Mouse (Mus musculus): ENCODE measurements around the gene Tspan6.

Tspan6 gene

DNA sequence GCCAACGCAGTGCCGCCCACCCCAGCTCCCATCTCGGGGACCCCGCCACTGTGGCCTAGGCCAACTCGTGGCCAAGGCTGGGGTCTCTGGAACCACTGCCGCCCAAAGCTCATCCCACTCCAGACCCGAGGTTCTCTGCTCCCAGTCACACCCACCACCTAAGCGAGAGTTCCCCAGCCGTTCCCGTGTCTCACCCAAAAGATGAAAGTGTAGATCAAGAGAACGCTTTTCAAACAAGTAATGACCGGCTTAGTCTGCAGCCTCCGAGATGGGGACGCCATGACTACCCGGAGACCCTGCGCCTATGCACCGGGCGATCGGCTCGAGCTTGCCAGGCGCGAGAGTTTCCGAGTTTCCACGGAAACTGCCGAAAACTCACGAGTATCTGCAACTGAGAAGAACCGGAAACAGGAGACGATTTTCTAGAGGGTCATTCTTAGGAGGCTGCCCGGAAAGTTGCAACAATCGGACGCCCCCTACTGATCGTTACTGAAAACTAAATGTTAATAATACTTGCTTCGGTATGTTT, at the start of gene Tspan6:
Gene Tspan6, minus strand, starts transcription at position 416 of the 529 bp plus-strand sequence.
- in situ Hi-C loops (cut with MboI, MseI): no loop called here

DNA sequence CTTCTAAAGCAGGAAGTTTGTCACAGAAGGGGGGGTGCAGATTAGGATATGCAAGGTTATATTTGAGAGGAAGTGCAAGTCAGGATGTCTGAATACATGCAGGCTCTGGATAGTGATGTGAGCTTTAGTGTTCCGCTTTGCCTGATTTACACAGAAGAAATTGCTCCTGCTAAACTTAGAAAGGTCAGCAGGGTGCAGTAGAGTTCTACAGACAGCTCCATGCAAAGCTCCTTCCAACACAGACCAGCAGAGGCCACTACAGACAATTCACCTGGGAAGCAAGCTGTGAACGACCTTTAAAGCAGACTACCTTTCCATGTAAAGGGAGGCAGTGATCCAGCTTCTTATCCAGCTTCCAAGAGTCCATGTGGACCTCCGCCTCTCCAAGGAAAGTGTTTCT, 49.2 kb upstream of the Tspan6 start:
- in situ Hi-C loops (cut with MboI, MseI): no loop called here

DNA sequence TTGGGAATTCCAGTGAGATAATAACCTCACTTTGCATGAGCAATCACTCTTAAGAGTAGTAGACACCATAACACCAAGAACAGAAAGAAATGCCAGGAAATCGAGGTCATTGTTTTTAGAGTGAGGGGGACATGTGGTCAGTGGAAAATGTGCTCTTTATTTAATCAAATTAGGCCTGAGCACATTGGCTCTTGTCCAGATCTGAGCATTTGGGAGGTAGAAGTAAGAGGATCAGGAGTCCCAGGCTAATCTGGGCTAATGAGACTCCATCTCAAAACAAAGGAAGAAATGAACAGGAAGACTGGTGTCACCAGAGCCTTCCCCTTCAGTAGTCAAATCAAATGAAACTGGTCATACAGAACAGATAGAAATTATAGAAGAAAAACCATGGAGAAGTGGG, 41.3 kb upstream of the Tspan6 start:
- in situ Hi-C loops (cut with MboI, MseI): no loop called here

DNA sequence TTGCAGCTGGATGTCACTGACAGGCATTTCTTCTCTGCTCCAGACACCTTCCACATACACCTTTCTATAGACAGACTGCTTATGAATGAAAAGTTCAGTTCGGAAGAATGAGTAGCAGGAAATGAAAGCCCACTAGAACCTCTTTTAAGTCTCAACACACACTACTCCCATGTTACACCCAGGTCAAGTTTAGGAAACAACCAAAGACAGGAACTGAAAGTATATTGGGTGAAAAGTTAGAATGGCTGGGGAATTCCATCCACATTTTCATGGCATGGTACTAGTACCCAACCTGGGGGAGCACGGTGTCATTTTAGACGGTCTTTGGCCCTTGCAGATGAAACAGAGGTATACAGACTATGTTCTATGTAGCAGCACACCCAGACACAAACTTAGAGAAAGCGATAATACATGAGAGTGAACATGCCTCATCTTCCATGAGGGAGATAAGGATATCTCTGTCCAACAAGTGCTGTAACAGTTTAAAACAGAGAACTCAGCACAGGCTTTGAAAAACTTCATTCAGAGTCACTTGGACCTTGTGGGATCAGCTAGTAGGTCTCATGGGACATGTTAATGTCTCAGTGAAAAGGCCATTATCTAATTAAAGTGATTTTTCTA, 38.5 kb upstream of the Tspan6 start:
- in situ Hi-C loops (cut with MboI, MseI): no loop called here

DNA sequence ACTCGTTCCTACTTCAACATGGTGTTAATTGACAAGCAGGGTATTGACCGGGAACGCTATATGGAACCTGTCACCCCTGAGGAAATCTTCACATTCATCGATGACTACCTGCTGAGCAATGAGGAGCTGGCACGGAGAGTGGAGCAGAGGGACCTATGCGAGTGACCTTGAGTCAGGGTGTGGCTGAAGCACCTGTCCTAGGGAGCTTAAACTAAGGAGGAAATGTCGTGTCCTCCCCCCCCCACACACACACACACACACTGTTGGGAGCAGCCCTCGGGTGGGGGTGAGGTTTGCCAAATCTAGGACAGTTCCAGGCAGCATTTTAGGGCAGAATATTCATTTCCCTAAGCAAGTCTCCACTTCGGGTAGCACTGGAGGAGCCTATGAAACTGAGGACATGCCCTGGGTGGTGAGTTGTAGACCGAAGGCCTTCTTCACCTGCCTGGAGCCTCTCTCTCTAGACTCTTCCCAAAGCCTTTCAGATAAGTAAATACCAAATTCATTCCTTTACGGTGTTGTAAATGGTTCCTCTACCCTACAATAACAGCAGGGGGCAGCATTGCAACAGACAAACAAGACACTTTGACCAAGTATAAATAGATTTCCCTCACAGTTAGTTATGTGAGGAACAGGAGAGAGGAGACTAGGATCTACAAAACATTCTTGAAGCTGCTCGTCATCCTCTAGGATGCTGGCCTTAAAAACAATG, 33.2 kb upstream of the Tspan6 start:
- in situ Hi-C loops (cut with MboI, MseI): no loop called here

DNA sequence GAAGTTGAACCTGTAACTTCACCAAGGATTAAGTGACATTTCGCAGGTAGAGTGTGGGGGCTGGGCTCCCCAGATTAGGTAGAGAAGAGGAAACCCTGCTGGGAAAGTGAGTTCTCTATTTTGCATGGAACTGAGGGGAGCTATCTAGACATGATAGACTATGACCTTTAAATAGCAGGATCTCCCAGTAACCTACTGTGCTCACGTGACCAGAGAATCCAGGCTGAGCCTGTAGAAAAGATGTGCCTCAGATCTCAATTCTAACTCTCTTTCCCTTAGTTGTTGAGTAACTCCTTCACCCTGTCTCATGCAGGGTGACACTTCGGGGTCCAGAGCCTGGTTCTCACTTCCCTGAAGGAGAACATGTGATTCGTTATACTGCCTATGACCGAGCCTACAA, 28.5 kb upstream of the Tspan6 start:
- in situ Hi-C loops (cut with MboI, MseI): loop anchor here in 1 of 2 experiments (5.0 kb wide), 1 partner anchor 91 kb away; no protein-coding TSS in a partner anchor

DNA sequence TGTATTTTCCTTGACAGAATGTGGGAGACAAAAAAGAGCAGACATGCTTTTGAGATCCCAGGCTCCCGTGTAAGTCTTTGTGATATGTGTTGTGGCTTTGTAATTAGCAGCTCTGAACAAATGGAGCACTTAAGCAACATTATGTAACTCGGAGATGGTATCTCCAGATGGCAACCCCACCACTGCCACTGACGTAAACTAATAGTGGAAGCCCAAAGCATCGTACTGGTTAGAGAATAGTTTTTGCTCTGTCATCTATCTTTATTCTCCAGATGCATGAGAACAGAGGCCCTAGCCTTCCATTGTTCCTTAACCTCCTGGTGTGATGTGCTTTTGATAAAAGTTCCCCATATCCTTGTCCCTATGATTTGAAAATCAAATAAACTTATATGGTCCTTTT, 23.0 kb upstream of the Tspan6 start:
- in situ Hi-C loops (cut with MboI, MseI): no loop called here

DNA sequence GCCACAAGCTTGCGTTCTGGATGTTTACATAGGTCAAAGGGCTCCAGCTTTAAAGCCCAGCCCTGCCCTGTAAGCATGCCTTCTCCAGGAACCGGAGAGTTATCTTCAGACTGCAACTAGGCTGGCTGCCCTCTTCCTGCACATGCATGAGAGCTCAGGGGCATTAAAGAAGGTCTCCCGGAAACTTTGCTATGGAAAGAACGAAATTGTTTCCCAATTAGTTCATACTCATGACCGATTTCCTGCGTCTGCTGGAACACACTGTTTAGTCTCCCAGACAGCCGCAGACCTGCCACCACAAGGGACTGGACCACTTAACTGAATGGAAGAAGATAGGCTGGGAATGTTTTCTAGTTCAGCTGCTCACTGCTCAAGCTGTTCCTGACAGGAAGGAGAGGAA, 16.0 kb upstream of the Tspan6 start:
- in situ Hi-C loops (cut with MboI, MseI): no loop called here

DNA sequence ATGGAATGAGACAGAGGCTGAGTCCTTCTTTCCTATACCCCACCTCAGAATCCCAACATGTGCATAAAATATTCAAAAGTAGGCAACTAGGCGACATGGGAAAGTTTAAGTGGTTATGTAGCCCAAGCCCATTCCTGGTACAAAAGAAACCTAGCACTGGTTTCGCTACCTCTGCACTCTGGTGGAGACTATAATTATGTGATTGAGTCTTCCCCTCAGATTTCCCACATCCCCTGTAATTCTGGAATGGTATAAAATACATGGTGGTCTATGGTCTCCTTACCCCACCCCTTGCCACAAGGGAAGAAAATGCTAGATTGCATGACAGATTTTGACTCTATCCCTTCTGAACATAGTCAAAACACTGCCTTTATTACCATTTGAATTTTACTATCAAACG, 14.8 kb upstream of the Tspan6 start:
- in situ Hi-C loops (cut with MboI, MseI): no loop called here

DNA sequence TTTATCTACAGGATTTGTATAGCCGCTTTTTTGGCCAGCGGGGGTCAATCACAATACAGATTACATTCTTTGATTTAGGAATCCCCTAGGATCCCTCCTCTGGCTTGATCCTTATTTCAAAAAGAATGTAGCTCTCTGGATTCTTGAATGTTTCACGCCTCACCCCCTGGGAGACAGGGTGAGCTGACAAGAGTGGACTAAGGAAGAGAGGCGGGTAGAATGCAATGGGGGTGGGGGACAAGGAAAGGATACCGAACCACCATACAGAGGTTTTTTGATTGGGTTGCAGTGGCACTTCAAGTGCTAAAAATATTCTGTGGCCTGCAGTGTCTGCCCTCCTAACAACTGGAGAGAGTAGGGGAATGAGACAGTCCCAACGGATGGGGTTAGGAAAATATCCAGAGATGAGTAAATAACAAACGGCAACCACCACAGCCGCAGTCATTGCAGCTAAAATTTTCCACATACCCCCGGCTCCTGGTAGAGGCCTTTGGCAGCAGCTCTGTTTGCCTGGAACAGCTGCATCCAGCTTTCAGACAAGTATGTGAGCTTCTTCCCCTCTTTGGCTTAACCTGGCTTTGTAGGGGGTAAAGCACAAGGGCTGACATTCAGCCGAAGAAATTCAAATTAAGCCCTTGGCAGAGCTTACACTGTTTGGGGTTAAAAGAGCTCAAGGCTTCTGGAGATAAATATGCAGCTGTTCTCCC, 13.3 kb upstream of the Tspan6 start:
- in situ Hi-C loops (cut with MboI, MseI): no loop called here

DNA sequence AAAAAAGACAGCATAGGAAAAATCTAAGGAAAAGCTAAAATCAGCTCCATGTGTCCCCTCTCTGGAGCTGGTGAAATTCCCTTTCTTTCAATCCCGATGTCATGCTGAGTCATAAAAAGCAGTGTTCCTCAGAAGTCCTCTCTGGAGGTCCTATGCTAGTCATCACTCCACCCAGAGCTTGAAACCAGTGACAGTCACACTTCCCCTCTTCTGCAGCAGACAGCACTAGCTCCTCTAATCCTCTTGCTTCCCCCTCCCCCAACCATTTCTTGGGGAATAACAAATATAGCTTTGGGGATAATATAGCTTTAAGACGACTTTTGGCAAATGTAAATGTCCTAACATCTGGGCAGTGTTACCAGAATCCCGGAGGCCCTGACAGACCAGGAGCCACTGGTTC, 10.0 kb upstream of the Tspan6 start, which contains the start of gene Srpx2:
Gene Srpx2, plus strand, starts transcription at position 166 of the 400 bp plus-strand sequence.
- in situ Hi-C loops (cut with MboI, MseI): no loop called here

DNA sequence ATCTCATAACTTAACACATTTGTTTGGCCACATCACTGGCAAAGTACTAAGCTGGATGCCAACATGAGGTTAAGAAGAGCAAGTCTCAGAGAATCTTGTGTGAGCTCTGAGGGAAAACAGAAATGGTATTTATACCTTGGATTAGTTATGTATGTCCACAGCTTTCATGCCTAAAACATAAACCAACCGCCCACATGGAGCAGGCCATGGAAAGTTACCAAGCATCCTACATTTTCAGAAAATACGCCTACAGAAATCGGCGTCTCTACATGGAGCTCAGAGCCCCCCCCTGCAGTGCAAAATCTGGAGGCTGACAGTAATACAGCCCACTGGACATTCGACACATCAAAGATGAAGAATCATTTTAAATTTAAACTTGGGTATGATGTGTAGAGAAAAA, 10.1 kb downstream of the Tspan6 start:
- in situ Hi-C loops (cut with MboI, MseI): no loop called here

DNA sequence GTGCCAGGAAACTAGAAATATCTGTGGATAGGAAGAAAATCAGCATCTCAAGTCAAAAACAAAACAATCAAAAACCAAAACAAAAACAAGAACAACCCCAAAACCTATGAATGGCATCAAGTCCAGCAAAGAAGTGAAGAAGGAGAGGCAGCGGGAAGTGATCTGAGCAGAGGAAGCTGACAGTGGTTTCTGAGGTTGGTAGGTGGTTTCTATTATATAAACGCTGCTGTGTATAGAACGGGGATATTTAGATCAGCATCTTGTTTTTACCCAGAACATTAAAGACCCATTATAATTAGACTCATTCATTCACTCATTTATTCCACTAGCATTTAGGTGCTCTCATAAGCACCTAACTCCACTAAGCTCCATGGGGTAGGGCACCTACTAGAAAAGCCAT, 10.9 kb downstream of the Tspan6 start:
- in situ Hi-C loops (cut with MboI, MseI): no loop called here

DNA sequence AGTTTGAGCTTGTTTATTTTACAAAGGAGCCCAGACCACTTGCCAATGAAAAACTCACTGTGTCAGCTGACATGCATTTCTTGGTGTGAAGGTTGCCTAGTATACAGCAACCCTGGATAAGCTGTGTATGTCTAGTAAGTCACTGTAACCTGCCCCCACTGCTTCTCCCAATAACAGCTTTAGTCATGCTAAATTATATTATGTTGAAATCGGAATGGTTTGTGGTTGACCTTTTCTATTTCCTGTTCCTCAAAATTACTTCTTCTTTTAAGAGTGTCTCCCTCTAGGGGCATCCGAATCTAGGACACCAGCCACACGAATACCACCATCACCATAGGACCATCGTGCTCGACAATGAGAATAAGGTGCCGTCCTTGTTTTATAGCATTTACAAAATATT, 28.5 kb downstream of the Tspan6 start:
- in situ Hi-C loops (cut with MboI, MseI): no loop called here

DNA sequence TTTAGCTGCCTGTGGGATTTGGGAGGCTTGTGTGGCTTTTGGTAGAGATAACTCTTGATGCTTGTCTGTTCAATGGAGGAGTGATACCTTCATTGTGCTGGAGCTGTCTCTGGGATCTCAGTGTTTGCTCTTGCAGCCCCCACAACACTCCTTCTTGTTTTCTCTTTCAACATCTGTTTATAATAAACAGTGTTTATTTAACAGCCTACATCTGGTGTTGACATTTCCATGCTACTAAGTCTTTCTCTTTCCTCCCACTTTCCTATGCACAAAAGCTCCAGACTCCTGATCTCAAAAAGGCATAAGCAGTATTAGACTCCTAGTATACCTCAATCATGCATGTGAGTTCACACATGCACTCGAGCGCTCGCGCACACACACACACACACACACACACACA, 44.6 kb downstream of the Tspan6 start:
- in situ Hi-C loops (cut with MboI, MseI): no loop called here

DNA sequence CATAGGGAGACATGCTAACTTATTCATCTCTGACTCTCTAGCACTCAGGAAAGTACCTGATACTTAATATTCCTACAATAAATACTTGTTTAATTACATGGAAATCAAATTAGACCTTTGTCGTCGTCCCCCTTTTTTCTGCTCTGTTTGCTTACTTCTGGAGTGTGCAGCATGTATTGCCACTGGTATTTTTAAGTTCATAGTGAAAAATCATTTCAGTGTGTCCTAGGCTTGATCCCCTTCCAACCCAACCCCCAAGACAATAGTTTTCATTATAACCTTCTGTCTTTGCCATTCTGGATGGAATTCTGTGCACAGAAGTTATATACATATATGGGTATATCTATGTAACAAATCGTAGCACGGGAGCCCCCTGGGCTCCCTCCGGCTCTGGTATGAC, 47.5 kb downstream of the Tspan6 start, which contains the start of gene Tnmd:
Gene Tnmd, plus strand, starts transcription at position 301 of the 400 bp plus-strand sequence.
- in situ Hi-C loops (cut with MboI, MseI): no loop called here
